Mouse (Mus musculus) ovary, postnatal 36 days (tissue): ENCODE data around the gene Ncdn.

ENCODE experiments used
- DNase-seq: peaks from one replicate; pipeline ENCODE4 v3.0.0; 2022; ENCODE audit warnings: low spot score, mixed read lengths

The Ncdn gene

GRCm38 (mm10) chr4:126732111-126732510 is 21.1 kb downstream of the Ncdn start:
- no peak for DNase-seq

- no peak for DNase-seq
Observed at GRCm38 (mm10) chr4:126707439-126707826, 45.8 kb downstream of the Ncdn start.

GRCm38 (mm10) chr4:126706630-126707438 is 46.4 kb downstream of the Ncdn start:
- no peak for DNase-seq

- DNase-seq: no peak
Observed at GRCm38 (mm10) chr4:126696908-126697307, 56.3 kb downstream of the Ncdn start.
